Mouse (Mus musculus): ENCODE measurements around the gene Grap.
A peak's percentile ranks its signal among the peaks of the same experiment; 100 is the strongest.
"Not testable (repeated sequence)": the region's sequence is repeated elsewhere in the genome, so short reads cannot be mapped to it uniquely, and the experiment has no call there.

The Grap gene

GRCm38 (mm10) chr11:61625136-61625535 is 27.9 kb upstream of the Grap start:
- DNase-seq (ENCODE audit: low read depth, low spot score), result no peak
- no peaks in the 10 kb centered on the region for H3K27me3 ChIP-seq (ENCODE audit: control insufficient read depth, insufficient read depth, low read length, poor library complexity, severe bottlenecking)

GRCm38 (mm10) chr11:61626509-61626908 is 26.6 kb upstream of the Grap start:
- H3K36me3 ChIP-seq (ENCODE audit: control insufficient read depth, insufficient read depth, low read length, poor library complexity, severe bottlenecking), result no peaks in the 10 kb centered on the region
- no peaks in the 10 kb centered on the region for H3K27me3 ChIP-seq (ENCODE audit: control insufficient read depth, insufficient read depth, low read length, poor library complexity, severe bottlenecking)
- DNase-seq (ENCODE audit: low read depth, low spot score), result no peak

More at GRCm38 (mm10) chr11:61625136-61625535, 27.9 kb upstream of the Grap start:
- H3K36me3 ChIP-seq (ENCODE audit: control insufficient read depth, insufficient read depth, low read length, poor library complexity, severe bottlenecking), result no peaks in the 10 kb centered on the region

- peak; percentile 82 for DNase-seq (ENCODE audit: low read depth, low spot score)
Observed at GRCm38 (mm10) chr11:61629621-61630020, 23.4 kb upstream of the Grap start.

GRCm38 (mm10) chr11:61636309-61636708 is 16.8 kb upstream of the Grap start:
- DNase-seq (ENCODE audit: low read depth, low spot score); H3K27me3 ChIP-seq (ENCODE audit: control insufficient read depth, insufficient read depth, low read length, poor library complexity, severe bottlenecking); H3K36me3 ChIP-seq (ENCODE audit: control insufficient read depth, insufficient read depth, low read length, poor library complexity, severe bottlenecking): not testable (repeated sequence)

More at GRCm38 (mm10) chr11:61629621-61630020, 23.4 kb upstream of the Grap start:
- Histone ChIP-seq H3K36me3 (ENCODE audit: control insufficient read depth, insufficient read depth, low read length, poor library complexity, severe bottlenecking) (no peaks in the 10 kb centered on the region), H3K27me3 (ENCODE audit: control insufficient read depth, insufficient read depth, low read length, poor library complexity, severe bottlenecking) (no peaks in the 10 kb centered on the region)

- H3K27me3 ChIP-seq (ENCODE audit: control insufficient read depth, insufficient read depth, low read length, poor library complexity, severe bottlenecking), result no peaks in the 10 kb centered on the region
- DNase-seq (ENCODE audit: low read depth, low spot score), result no peak
- H3K36me3 ChIP-seq (ENCODE audit: control insufficient read depth, insufficient read depth, low read length, poor library complexity, severe bottlenecking), result no peaks in the 10 kb centered on the region
Observed at GRCm38 (mm10) chr11:61637413-61637812, 15.7 kb upstream of the Grap start.

- Histone ChIP-seq H3K27me3 (ENCODE audit: control insufficient read depth, insufficient read depth, low read length, poor library complexity, severe bottlenecking) (no peaks in the 10 kb centered on the region), H3K36me3 (ENCODE audit: control insufficient read depth, insufficient read depth, low read length, poor library complexity, severe bottlenecking) (no peaks in the 10 kb centered on the region)
- no peak for DNase-seq (ENCODE audit: low read depth, low spot score)
Observed at GRCm38 (mm10) chr11:61637856-61638255, 15.2 kb upstream of the Grap start.

- Histone ChIP-seq H3K27me3 (ENCODE audit: control insufficient read depth, insufficient read depth, low read length, poor library complexity, severe bottlenecking) (no peaks in the 10 kb centered on the region), H3K36me3 (ENCODE audit: control insufficient read depth, insufficient read depth, low read length, poor library complexity, severe bottlenecking) (no peaks in the 10 kb centered on the region)
- DNase-seq (ENCODE audit: low read depth, low spot score), result peak; percentile 91
Observed at GRCm38 (mm10) chr11:61638764-61639536, 14.1 kb upstream of the Grap start.

- no peak for DNase-seq (ENCODE audit: low read depth, low spot score)
- Histone ChIP-seq H3K27me3 (ENCODE audit: control insufficient read depth, insufficient read depth, low read length, poor library complexity, severe bottlenecking) (no peaks in the 10 kb centered on the region), H3K36me3 (ENCODE audit: control insufficient read depth, insufficient read depth, low read length, poor library complexity, severe bottlenecking) (no peaks in the 10 kb centered on the region)
Observed at GRCm38 (mm10) chr11:61639601-61640177, 13.4 kb upstream of the Grap start.

GRCm38 (mm10) chr11:61640585-61640984 is 12.5 kb upstream of the Grap start:
- H3K36me3 ChIP-seq (ENCODE audit: control insufficient read depth, insufficient read depth, low read length, poor library complexity, severe bottlenecking); H3K27me3 ChIP-seq (ENCODE audit: control insufficient read depth, insufficient read depth, low read length, poor library complexity, severe bottlenecking); DNase-seq (ENCODE audit: low read depth, low spot score): not testable (repeated sequence)

GRCm38 (mm10) chr11:61642106-61642505 is 11.0 kb upstream of the Grap start:
- no peak for DNase-seq (ENCODE audit: low read depth, low spot score)
- Histone ChIP-seq H3K36me3 (ENCODE audit: control insufficient read depth, insufficient read depth, low read length, poor library complexity, severe bottlenecking) (no peaks in the 10 kb centered on the region), H3K27me3 (ENCODE audit: control insufficient read depth, insufficient read depth, low read length, poor library complexity, severe bottlenecking) (no peaks in the 10 kb centered on the region)

- no peak for DNase-seq (ENCODE audit: low read depth, low spot score)
- Histone ChIP-seq H3K27me3 (ENCODE audit: control insufficient read depth, insufficient read depth, low read length, poor library complexity, severe bottlenecking) (no peaks in the 10 kb centered on the region), H3K36me3 (ENCODE audit: control insufficient read depth, insufficient read depth, low read length, poor library complexity, severe bottlenecking) (no peaks in the 10 kb centered on the region)
Observed at GRCm38 (mm10) chr11:61643184-61643961, 9.7 kb upstream of the Grap start.

GRCm38 (mm10) chr11:61644576-61645326 is 8.3 kb upstream of the Grap start:
- DNase-seq (ENCODE audit: low read depth, low spot score), result peak; percentile 47
- Histone ChIP-seq H3K36me3 (ENCODE audit: control insufficient read depth, insufficient read depth, low read length, poor library complexity, severe bottlenecking) (no peaks in the 10 kb centered on the region), H3K27me3 (ENCODE audit: control insufficient read depth, insufficient read depth, low read length, poor library complexity, severe bottlenecking) (no peaks in the 10 kb centered on the region)

GRCm38 (mm10) chr11:61645357-61645857 is 7.7 kb upstream of the Grap start:
- H3K36me3 ChIP-seq (ENCODE audit: control insufficient read depth, insufficient read depth, low read length, poor library complexity, severe bottlenecking), result no peaks in the 10 kb centered on the region
- H3K27me3 ChIP-seq (ENCODE audit: control insufficient read depth, insufficient read depth, low read length, poor library complexity, severe bottlenecking), result no peaks in the 10 kb centered on the region
- DNase-seq (ENCODE audit: low read depth, low spot score), result no peak

- no peak for DNase-seq (ENCODE audit: low read depth, low spot score)
Observed at GRCm38 (mm10) chr11:61646499-61647039, 6.5 kb upstream of the Grap start.

More at GRCm38 (mm10) chr11:61646499-61647039, 6.5 kb upstream of the Grap start:
- Histone ChIP-seq H3K36me3 (ENCODE audit: control insufficient read depth, insufficient read depth, low read length, poor library complexity, severe bottlenecking) (no peaks in the 10 kb centered on the region), H3K27me3 (ENCODE audit: control insufficient read depth, insufficient read depth, low read length, poor library complexity, severe bottlenecking) (no peaks in the 10 kb centered on the region)
